ENCODE assay signal across 10 mouse cellular contexts in the genomic region with DNA sequence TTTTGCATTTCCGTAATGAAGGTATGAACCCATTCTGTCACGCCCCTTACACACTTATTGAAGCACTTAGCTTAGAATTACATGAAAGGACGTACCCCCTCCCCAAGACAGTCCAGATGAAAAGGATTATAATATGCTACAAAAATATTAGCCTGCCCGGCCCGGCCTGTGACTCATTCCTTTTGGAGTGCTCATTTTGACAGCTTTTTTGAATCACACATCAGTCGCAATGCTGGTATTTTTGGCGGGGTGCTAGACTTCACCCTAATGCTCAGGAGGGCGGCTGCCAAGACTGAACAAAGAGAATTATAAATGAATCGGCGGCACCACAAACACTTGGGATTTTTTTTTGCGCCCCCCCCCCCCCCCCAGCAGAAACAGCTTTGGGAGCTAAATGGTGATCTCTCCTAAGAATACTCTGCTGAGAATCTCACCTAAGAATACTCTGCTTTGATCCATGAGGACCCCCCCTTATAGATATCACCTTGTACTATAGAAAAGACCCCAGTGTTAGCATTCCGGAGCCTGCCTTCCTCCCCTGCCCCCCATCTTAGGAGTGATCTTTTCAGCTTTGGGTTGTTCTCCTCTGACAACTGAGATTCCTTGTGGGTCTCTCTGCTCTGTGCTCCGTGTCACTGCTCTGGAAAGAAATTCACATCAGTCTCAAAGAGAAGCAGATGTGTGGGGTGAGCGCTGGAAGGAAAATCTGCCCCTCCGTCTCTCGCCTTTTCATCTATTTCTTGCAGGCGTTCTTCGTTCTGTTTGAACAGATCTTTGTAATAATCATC. TPM values are rescaled to one million over a fixed set of nuclear protein-coding genes. Genes with fewer than 3 reads are reported as not detected.
A peak's percentile ranks its signal among the peaks of the same experiment; 100 is the strongest.
DNase-seq lines count a peak whose midpoint lies in the region; ATAC-seq lines count a peak whose summit lies in the region.
"Had no signal": no experiment of that assay in that cellular context is flagged by ENCODE, and none has a peak within 500 bp of the region (broad histone marks: within the 10 kb centered on the region; RNA-seq: fewer than 3 reads in every experiment).

No protein-coding gene starts in this region.

- H3K4me2 ChIP-seq in stomach, embryonic 16.5 days (ENCODE audit: low read depth, low read length), result no peak overlapping the region; the same call in 1 of the 2 replicates
- H3K4me2 ChIP-seq: liver, embryonic 15.5 days had no signal

- H3K27ac ChIP-seq in stomach, embryonic 16.5 days (ENCODE audit: low read length), result no peak overlapping the region
- H3K27ac ChIP-seq: liver, embryonic 15.5 days had no signal

- WGBS in stomach, embryonic 16.5 days, result 41% methylated on average over 18 of the region's 18 CpGs

- ATAC-seq in frontal cortex, adult (ENCODE audit: low TSS enrichment), result peak; percentile 47; the same call in 1 of the 2 replicates
- ATAC-seq in stomach, embryonic 16.5 days (ENCODE audit: insufficient read depth, low FRiP score), result peak; percentile 29; the same call in 1 of the 2 replicates

- no peak overlapping the region for H3K9ac ChIP-seq in stomach, embryonic 16.5 days (ENCODE audit: low read length)
- H3K9ac ChIP-seq: liver, embryonic 15.5 days had no signal

- DNase-seq in frontal cortex, postnatal 10 days (ENCODE audit: low spot score in 2 of 2), result no peak
- DNase-seq in right cerebral cortex, adult 18-20 months, result peak; percentile 43
- no peak for DNase-seq in right cerebral cortex, postnatal 25 days
- DNase-seq in layer of hippocampus, adult 9-11 months, result peak; percentile 45
- no peak for DNase-seq in yolk sac, embryonic 10.5 days (ENCODE audit: low spot score)
- DNase-seq in embryo, embryonic 9.5 days (ENCODE audit: extremely low spot score), result no peak
- DNase-seq: kidney, postnatal 10 days had no signal

- no peak overlapping the region for H3K4me3 ChIP-seq in stomach, embryonic 16.5 days (replicated peaks; ENCODE audit: low read length)
- H3K4me3 ChIP-seq: liver, embryonic 15.5 days had no signal

- H3K36me3 ChIP-seq in stomach, embryonic 16.5 days (ENCODE audit: control insufficient read depth, insufficient read depth, low read length), result no peaks in the 10 kb centered on the region
- H3K36me3 ChIP-seq: liver, embryonic 15.5 days had no signal

- no peaks in the 10 kb centered on the region for H3K27me3 ChIP-seq in stomach, embryonic 16.5 days (ENCODE audit: control insufficient read depth, insufficient read depth, low read length)
- H3K27me3 ChIP-seq: liver, embryonic 15.5 days had no signal

- peaks cover 7% of the 10 kb centered on the region; the same call in 1 of the 2 replicates for H3K4me1 ChIP-seq in stomach, embryonic 16.5 days (ENCODE audit: control insufficient read depth, insufficient read depth, low read length)
- H3K4me1 ChIP-seq: liver, embryonic 15.5 days had no signal

- H3K9me3 ChIP-seq in stomach, embryonic 16.5 days (replicated peaks; ENCODE audit: control insufficient read depth, low read length), result no peaks in the 10 kb centered on the region
- H3K9me3 ChIP-seq: liver, embryonic 15.5 days had no signal

RNA-seq across cellular contexts. Expression of a gene that starts 15.8 kb away (rescaled TPM):
- 3.3 TPM in 2 replicates for polyA plus RNA-seq in stomach, embryonic 16.5 days (2015; fragmentation: Nextera tagmentation; extraction: Ambion mirVana)

Comparison
In these comparisons a context has a peak if more than half of its experiments do, and no peak if none do; other contexts are left out.
1. DNase-seq: peak in right cerebral cortex, adult 18-20 months (single experiment) and layer of hippocampus, adult 9-11 months (single experiment); none in frontal cortex, postnatal 10 days (0 of 2), right cerebral cortex, postnatal 25 days (single experiment), yolk sac, embryonic 10.5 days (single experiment) and embryo, embryonic 9.5 days (single experiment).